Mouse (Mus musculus): ENCODE data around the gene Exoc3l4. TPM values are rescaled to one million over a fixed set of nuclear protein-coding genes. Genes with fewer than 3 reads are reported as not detected.

The Exoc3l4 gene
- polyA plus RNA-seq, 1 experiment from 2014 or later: 10.9 TPM

- Histone ChIP-seq H3K27ac (ENCODE audit: low read depth, low read length) (no peak overlapping the region), H3K9ac (ENCODE audit: low read depth, low read length) (no peak overlapping the region), H3K36me3 (ENCODE audit: control insufficient read depth, insufficient read depth, low read length) (no peaks in the 10 kb centered on the region), H3K4me3 (ENCODE audit: low read length) (peak overlapping the region; percentile 43; the same call in 1 of the 2 replicates), H3K4me2 (replicated peaks; ENCODE audit: low read depth, low read length) (peak overlapping the region; percentile 88), H3K9me3 (ENCODE audit: control insufficient read depth, low read length) (no peaks in the 10 kb centered on the region), H3K27me3 (ENCODE audit: control insufficient read depth, insufficient read depth, low read length) (peaks cover 74% of the 10 kb centered on the region), H3K4me1 (ENCODE audit: control insufficient read depth, insufficient read depth, low read length) (peaks cover 44% of the 10 kb centered on the region)
- no peak for ATAC-seq (ENCODE audit: low FRiP score, low TSS enrichment)
- 41% methylated on average over 10 of the region's 10 CpGs for WGBS
Measured at GRCm38 (mm10) chr12:111443921-111444831, 27.4 kb downstream of the Exoc3l4 start.

- Histone ChIP-seq H3K27me3 (ENCODE audit: control insufficient read depth, insufficient read depth, low read length) (peaks cover 74% of the 10 kb centered on the region), H3K9ac (ENCODE audit: low read depth, low read length) (peak overlapping the region; percentile 31; the same call in 1 of the 2 replicates), H3K4me2 (replicated peaks; ENCODE audit: low read depth, low read length) (peak overlapping the region; percentile 53), H3K36me3 (ENCODE audit: control insufficient read depth, insufficient read depth, low read length) (no peaks in the 10 kb centered on the region), H3K9me3 (ENCODE audit: control insufficient read depth, low read length) (no peaks in the 10 kb centered on the region), H3K27ac (ENCODE audit: low read depth, low read length) (no peak overlapping the region), H3K4me1 (ENCODE audit: control insufficient read depth, insufficient read depth, low read length) (peaks cover 55% of the 10 kb centered on the region), H3K4me3 (ENCODE audit: low read length) (peak overlapping the region; percentile 24)
- ATAC-seq (ENCODE audit: low FRiP score, low TSS enrichment): no peak
- WGBS: 4% methylated on average over 51 of the region's 52 CpGs
Measured at GRCm38 (mm10) chr12:111445161-111445889, 28.5 kb downstream of the Exoc3l4 start.

DNA sequence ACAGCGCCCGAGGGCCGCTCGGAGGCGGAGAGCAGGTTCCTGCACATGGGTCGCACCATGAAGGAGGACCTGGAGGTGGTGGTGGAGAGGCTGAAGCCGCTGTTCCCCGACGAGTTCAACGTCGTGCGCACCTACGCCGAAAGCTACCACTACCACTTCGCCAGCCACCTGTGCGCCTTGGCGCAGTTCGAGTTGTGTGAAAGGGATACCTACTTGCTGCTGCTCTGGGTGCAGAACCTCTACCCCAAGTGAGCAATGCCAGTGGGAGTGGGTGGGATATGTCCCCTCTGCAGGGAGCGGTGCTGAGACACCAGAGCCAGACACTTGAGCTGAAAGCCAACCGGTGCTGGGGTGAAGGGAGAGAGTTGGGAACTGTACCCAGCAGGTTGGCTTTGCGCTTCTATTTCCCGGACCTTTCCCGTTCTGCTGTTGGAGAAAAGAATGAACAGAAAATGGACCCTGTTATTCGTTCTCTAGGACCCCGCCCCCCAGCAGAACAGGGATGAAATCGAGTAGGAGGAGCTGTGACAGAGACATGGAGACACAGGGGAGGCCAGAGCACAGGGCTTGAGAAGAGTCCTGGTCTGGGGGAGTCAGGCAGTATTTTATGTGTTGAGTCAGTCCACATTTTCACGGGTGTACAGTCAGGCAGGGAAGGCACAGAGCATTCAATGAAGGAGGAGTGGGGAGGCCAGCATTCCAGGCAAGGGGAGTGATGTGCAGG, 29.2 kb downstream of the Exoc3l4 start:
- H3K9me3 ChIP-seq (ENCODE audit: control insufficient read depth, low read length): no peaks in the 10 kb centered on the region
- H3K9ac ChIP-seq (ENCODE audit: low read depth, low read length): peak overlapping the region; percentile 31; the same call in 1 of the 2 replicates
- peaks cover 74% of the 10 kb centered on the region for H3K27me3 ChIP-seq (ENCODE audit: control insufficient read depth, insufficient read depth, low read length)
- WGBS: 6% methylated on average over 27 of the region's 27 CpGs
- peak overlapping the region; percentile 53 for H3K4me2 ChIP-seq (replicated peaks; ENCODE audit: low read depth, low read length)
- peaks cover 63% of the 10 kb centered on the region for H3K4me1 ChIP-seq (ENCODE audit: control insufficient read depth, insufficient read depth, low read length)
- no peak for ATAC-seq (ENCODE audit: low FRiP score, low TSS enrichment)
- H3K36me3 ChIP-seq (ENCODE audit: control insufficient read depth, insufficient read depth, low read length): no peaks in the 10 kb centered on the region
- peak overlapping the region; percentile 24 for H3K4me3 ChIP-seq (ENCODE audit: low read length)
- H3K27ac ChIP-seq (ENCODE audit: low read depth, low read length): no peak overlapping the region

GRCm38 (mm10) chr12:111446745-111447144, 29.9 kb downstream of the Exoc3l4 start:
- no peak overlapping the region for H3K4me2 ChIP-seq (replicated peaks; ENCODE audit: low read depth, low read length)
- H3K27ac ChIP-seq (ENCODE audit: low read depth, low read length): no peak overlapping the region
- ATAC-seq (ENCODE audit: low FRiP score, low TSS enrichment): no peak
- WGBS: 28% methylated on average over 5 of the region's 5 CpGs
- H3K4me3 ChIP-seq (ENCODE audit: low read length): 0 out of 2 replicates have a peak overlapping the region, but pooled peaks have one; percentile 6
- H3K9ac ChIP-seq (ENCODE audit: low read depth, low read length): no peak overlapping the region
- 0 out of 2 replicates have a peak, but pooled peaks cover 3% of the 10 kb centered on the region for H3K36me3 ChIP-seq (ENCODE audit: control insufficient read depth, insufficient read depth, low read length)
- peaks cover 64% of the 10 kb centered on the region for H3K4me1 ChIP-seq (ENCODE audit: control insufficient read depth, insufficient read depth, low read length)
- H3K9me3 ChIP-seq (ENCODE audit: control insufficient read depth, low read length): no peaks in the 10 kb centered on the region
- H3K27me3 ChIP-seq (ENCODE audit: control insufficient read depth, insufficient read depth, low read length): peaks cover 75% of the 10 kb centered on the region

DNA sequence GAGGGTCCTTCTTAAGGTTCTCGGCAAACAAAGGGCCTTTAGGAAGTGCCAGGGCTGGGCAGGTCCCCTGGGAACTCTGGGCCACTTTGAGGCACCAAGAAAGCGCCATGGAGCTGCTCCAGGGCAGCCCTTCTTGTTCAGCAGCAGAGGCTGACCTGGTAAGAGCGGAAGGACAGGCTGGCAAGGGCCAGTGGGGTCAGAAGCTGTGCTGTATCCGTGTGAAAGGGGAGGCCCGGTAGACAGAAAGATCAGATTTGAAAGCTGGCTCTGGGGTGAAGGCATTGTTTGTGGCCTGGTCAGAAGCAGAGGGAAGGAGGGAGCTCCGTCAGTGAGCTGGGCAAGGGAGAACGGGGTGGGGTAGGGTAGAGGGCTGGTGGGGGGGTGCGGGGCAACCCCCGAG, 30.5 kb downstream of the Exoc3l4 start:
- no peak overlapping the region for H3K4me3 ChIP-seq (ENCODE audit: low read length)
- H3K36me3 ChIP-seq (ENCODE audit: control insufficient read depth, insufficient read depth, low read length): 0 out of 2 replicates have a peak, but pooled peaks cover 3% of the 10 kb centered on the region
- no peaks in the 10 kb centered on the region for H3K9me3 ChIP-seq (ENCODE audit: control insufficient read depth, low read length)
- H3K27me3 ChIP-seq (ENCODE audit: control insufficient read depth, insufficient read depth, low read length): peaks cover 73% of the 10 kb centered on the region
- ATAC-seq (ENCODE audit: low FRiP score, low TSS enrichment): no peak
- no peak overlapping the region for H3K27ac ChIP-seq (ENCODE audit: low read depth, low read length)
- H3K9ac ChIP-seq (ENCODE audit: low read depth, low read length): no peak overlapping the region; the same call in 1 of the 2 replicates
- peaks cover 59% of the 10 kb centered on the region for H3K4me1 ChIP-seq (ENCODE audit: control insufficient read depth, insufficient read depth, low read length)
- H3K4me2 ChIP-seq (replicated peaks; ENCODE audit: low read depth, low read length): no peak overlapping the region; the same call in 1 of the 2 replicates
- WGBS: 35% methylated on average over 9 of the region's 9 CpGs

- 0 out of 2 replicates have a peak overlapping the region, but pooled peaks have one; percentile 2 for H3K4me3 ChIP-seq (ENCODE audit: low read length)
- whole genome bisulfite sequencing: 21% methylated on average over 22 of the region's 22 CpGs
- H3K27ac ChIP-seq (ENCODE audit: low read depth, low read length): 0 out of 2 replicates have a peak overlapping the region, but pooled peaks have one; percentile 51
- no peaks in the 10 kb centered on the region for H3K9me3 ChIP-seq (ENCODE audit: control insufficient read depth, low read length)
- H3K4me1 ChIP-seq (ENCODE audit: control insufficient read depth, insufficient read depth, low read length): peaks cover 59% of the 10 kb centered on the region
- H3K36me3 ChIP-seq (ENCODE audit: control insufficient read depth, insufficient read depth, low read length): 0 out of 2 replicates have a peak, but pooled peaks cover 3% of the 10 kb centered on the region
- H3K9ac ChIP-seq (ENCODE audit: low read depth, low read length): no peak overlapping the region
- H3K4me2 ChIP-seq (replicated peaks; ENCODE audit: low read depth, low read length): no peak overlapping the region; the same call in 1 of the 2 replicates
- ATAC-seq (ENCODE audit: low FRiP score, low TSS enrichment): no peak
- H3K27me3 ChIP-seq (ENCODE audit: control insufficient read depth, insufficient read depth, low read length): peaks cover 68% of the 10 kb centered on the region
Measured at GRCm38 (mm10) chr12:111447898-111448760, 31.3 kb downstream of the Exoc3l4 start.

GRCm38 (mm10) chr12:111448931-111449705, 32.3 kb downstream of the Exoc3l4 start:
- peak overlapping the region; percentile 51 for H3K27ac ChIP-seq (ENCODE audit: low read depth, low read length)
- H3K4me2 ChIP-seq (replicated peaks; ENCODE audit: low read depth, low read length): peak overlapping the region; percentile 12; the same call in 1 of the 2 replicates
- ATAC-seq (ENCODE audit: low FRiP score, low TSS enrichment): 0 out of 2 replicates have a peak, but pooled peaks have one; percentile 16
- 9% methylated on average over 14 of the region's 14 CpGs for WGBS
- H3K4me3 ChIP-seq (ENCODE audit: low read length): peak overlapping the region; percentile 2; the same call in 1 of the 2 replicates
- peaks cover 63% of the 10 kb centered on the region for H3K4me1 ChIP-seq (ENCODE audit: control insufficient read depth, insufficient read depth, low read length)
- 0 out of 2 replicates have a peak, but pooled peaks cover 3% of the 10 kb centered on the region for H3K36me3 ChIP-seq (ENCODE audit: control insufficient read depth, insufficient read depth, low read length)
- H3K27me3 ChIP-seq (ENCODE audit: control insufficient read depth, insufficient read depth, low read length): peaks cover 58% of the 10 kb centered on the region
- H3K9me3 ChIP-seq (ENCODE audit: control insufficient read depth, low read length): no peaks in the 10 kb centered on the region
- H3K9ac ChIP-seq (ENCODE audit: low read depth, low read length): 0 out of 2 replicates have a peak overlapping the region, but pooled peaks have one; percentile 8

Data from kidney, embryonic 14.5 days (tissue).